Mouse (Mus musculus): ENCODE data around the gene Dpf3. TPM values are rescaled to one million over a fixed set of nuclear protein-coding genes. Genes with fewer than 3 reads are reported as not detected.
A peak's percentile ranks its signal among the peaks of the same experiment; 100 is the strongest.

Gene Dpf3
- polyA plus RNA-seq, 1 experiment from 2014 or later = 23.2 TPM

GRCm38 (mm10) chr12:83211146-83211822, 276.2 kb downstream of the Dpf3 start:
- Histone ChIP-seq H3K36me3 (ENCODE audit: control insufficient read depth, insufficient read depth, low read length) (no peaks in the 10 kb centered on the region), H3K27ac (replicated peaks in 1 of 2; ENCODE audit: control insufficient read depth in 1 of 2, insufficient read depth in 1 of 2, low read depth in 2 of 2, low read length in 2 of 2) (no peak overlapping the region; a peak in 1 of 4 replicates), H3K27me3 (ENCODE audit: control insufficient read depth, insufficient read depth, low read length) (no peaks in the 10 kb centered on the region), H3K9me3 (ENCODE audit: control insufficient read depth, low read length) (no peaks in the 10 kb centered on the region), H3K4me3 (ENCODE audit: control insufficient read depth in 1 of 2, insufficient read depth in 1 of 2, low read depth in 1 of 2, low read length in 2 of 2) (no peak overlapping the region), H3K4me1 (ENCODE audit: control insufficient read depth in 2 of 2, insufficient read depth in 2 of 2, low read length in 2 of 2) (peaks cover 45 to 62% of the 10 kb centered on the region in 2 experiments), H3K4me2 (ENCODE audit: low read length) (no peak overlapping the region), H3K9ac (ENCODE audit: low read length) (no peak overlapping the region)
- no peak for ATAC-seq (ENCODE audit: insufficient number of reproducible peaks, insufficient read depth, low FRiP score, low read depth)
- WGBS = 72% methylated on average over 7 of the region's 7 CpGs

DNA sequence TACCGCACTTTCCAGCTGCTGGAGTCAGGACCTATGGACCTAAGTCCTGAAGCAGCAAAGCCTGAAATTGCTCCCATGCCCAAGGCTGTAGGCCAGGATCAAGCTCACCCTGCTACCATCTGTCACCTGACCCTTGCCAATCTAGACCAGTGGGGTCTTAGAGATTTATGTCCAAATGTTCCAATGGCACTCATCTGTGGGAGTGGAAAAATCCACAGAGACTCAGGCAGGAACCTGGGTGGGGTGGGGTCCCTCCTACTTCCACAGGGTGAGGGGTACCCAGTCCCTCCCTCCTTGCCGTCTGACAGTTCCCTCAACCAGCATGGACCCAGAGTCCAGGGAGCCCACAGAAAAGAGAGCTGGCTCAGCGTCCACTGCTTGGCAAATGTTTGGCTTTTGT, 276.8 kb downstream of the Dpf3 start:
- Histone ChIP-seq H3K9ac (ENCODE audit: low read length) (no peak overlapping the region), H3K4me2 (ENCODE audit: low read length) (no peak overlapping the region), H3K27ac (replicated peaks in 1 of 2; ENCODE audit: control insufficient read depth in 1 of 2, insufficient read depth in 1 of 2, low read depth in 2 of 2, low read length in 2 of 2) (peak overlapping the region; percentile 78 to 81; a peak in 3 of 4 replicates), H3K36me3 (ENCODE audit: control insufficient read depth, insufficient read depth, low read length) (no peaks in the 10 kb centered on the region), H3K4me3 (ENCODE audit: control insufficient read depth in 1 of 2, insufficient read depth in 1 of 2, low read depth in 1 of 2, low read length in 2 of 2) (no peak overlapping the region), H3K27me3 (ENCODE audit: control insufficient read depth, insufficient read depth, low read length) (no peaks in the 10 kb centered on the region), H3K9me3 (ENCODE audit: control insufficient read depth, low read length) (no peaks in the 10 kb centered on the region), H3K4me1 (ENCODE audit: control insufficient read depth in 2 of 2, insufficient read depth in 2 of 2, low read length in 2 of 2) (peaks cover 45 to 62% of the 10 kb centered on the region in 2 experiments)
- WGBS = 85% methylated on average over 3 of the region's 3 CpGs
- ATAC-seq (ENCODE audit: insufficient number of reproducible peaks, insufficient read depth, low FRiP score, low read depth) = no peak

DNA sequence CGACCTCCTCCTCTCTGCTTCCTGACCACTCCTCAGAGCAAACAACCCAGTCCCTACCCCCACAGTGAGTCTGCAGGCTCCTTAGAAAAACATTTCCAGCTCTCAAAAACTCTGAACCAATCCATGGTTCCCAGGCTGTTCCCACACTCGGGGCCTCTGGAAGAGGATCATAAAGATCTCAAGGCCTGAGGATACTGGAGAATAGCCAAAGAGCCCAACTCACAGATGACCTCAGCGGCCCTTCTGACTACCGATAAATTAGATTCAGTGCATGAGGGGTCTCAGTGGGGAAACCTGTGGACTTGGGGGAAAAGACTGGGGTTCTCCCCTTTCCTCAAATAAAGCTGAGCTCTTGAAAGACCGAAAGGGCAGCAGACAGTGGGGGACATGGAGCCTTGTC, 277.2 kb downstream of the Dpf3 start:
- H3K4me1 ChIP-seq (ENCODE audit: control insufficient read depth in 2 of 2, insufficient read depth in 2 of 2, low read length in 2 of 2) = peaks cover 45 to 62% of the 10 kb centered on the region in 2 experiments
- WGBS = 53% methylated on average over 5 of the region's 5 CpGs
- no peak for ATAC-seq (ENCODE audit: insufficient number of reproducible peaks, insufficient read depth, low FRiP score, low read depth)
- H3K27ac ChIP-seq (replicated peaks in 1 of 2; ENCODE audit: control insufficient read depth in 1 of 2, insufficient read depth in 1 of 2, low read depth in 2 of 2, low read length in 2 of 2) = peak overlapping the region; percentile 78 to 81
- no peaks in the 10 kb centered on the region for H3K9me3 ChIP-seq (ENCODE audit: control insufficient read depth, low read length)
- H3K27me3 ChIP-seq (ENCODE audit: control insufficient read depth, insufficient read depth, low read length) = no peaks in the 10 kb centered on the region
- H3K36me3 ChIP-seq (ENCODE audit: control insufficient read depth, insufficient read depth, low read length) = no peaks in the 10 kb centered on the region
- H3K9ac ChIP-seq (ENCODE audit: low read length) = no peak overlapping the region
- H3K4me2 ChIP-seq (ENCODE audit: low read length) = no peak overlapping the region
- H3K4me3 ChIP-seq (ENCODE audit: control insufficient read depth in 1 of 2, insufficient read depth in 1 of 2, low read depth in 1 of 2, low read length in 2 of 2) = no peak overlapping the region

GRCm38 (mm10) chr12:83209461-83209860, 278.1 kb downstream of the Dpf3 start:
- H3K4me2 ChIP-seq (ENCODE audit: low read length) = no peak overlapping the region
- H3K36me3 ChIP-seq (ENCODE audit: control insufficient read depth, insufficient read depth, low read length) = no peaks in the 10 kb centered on the region
- H3K27me3 ChIP-seq (ENCODE audit: control insufficient read depth, insufficient read depth, low read length) = no peaks in the 10 kb centered on the region
- peak; percentile 23; the same call in 1 of the 2 replicates for ATAC-seq (ENCODE audit: insufficient number of reproducible peaks, insufficient read depth, low FRiP score, low read depth)
- 8% methylated on average over 6 of the region's 6 CpGs for WGBS
- H3K4me3 ChIP-seq (ENCODE audit: control insufficient read depth in 1 of 2, insufficient read depth in 1 of 2, low read depth in 1 of 2, low read length in 2 of 2) = no peak overlapping the region
- no peak overlapping the region for H3K9ac ChIP-seq (ENCODE audit: low read length)
- peak overlapping the region; percentile 78 to 81 for H3K27ac ChIP-seq (replicated peaks in 1 of 2; ENCODE audit: control insufficient read depth in 1 of 2, insufficient read depth in 1 of 2, low read depth in 2 of 2, low read length in 2 of 2)
- H3K9me3 ChIP-seq (ENCODE audit: control insufficient read depth, low read length) = no peaks in the 10 kb centered on the region
- H3K4me1 ChIP-seq (ENCODE audit: control insufficient read depth in 2 of 2, insufficient read depth in 2 of 2, low read length in 2 of 2) = peaks cover 47 to 60% of the 10 kb centered on the region in 2 experiments

DNA sequence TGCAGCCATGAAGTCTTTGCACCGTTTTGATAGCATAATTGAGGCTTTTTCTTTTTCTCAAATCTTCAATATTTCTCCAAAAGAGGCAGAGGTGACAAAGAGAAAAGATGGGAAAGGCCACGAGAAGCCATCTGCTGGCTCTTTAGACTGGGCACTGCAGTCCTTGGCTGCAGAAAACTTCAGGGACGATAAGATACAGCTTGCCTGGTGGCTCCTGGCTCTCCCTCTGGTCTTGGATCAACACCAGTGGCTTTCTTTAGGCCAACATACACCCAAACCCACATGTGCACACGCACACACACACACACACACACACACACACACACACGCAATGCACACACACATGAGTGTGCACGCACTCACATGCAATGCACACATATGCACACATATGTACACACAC, 278.7 kb downstream of the Dpf3 start:
- WGBS = 59% methylated on average over 6 of the region's 6 CpGs
- H3K9me3 ChIP-seq (ENCODE audit: control insufficient read depth, low read length) = no peaks in the 10 kb centered on the region
- H3K4me3 ChIP-seq (ENCODE audit: control insufficient read depth in 1 of 2, insufficient read depth in 1 of 2, low read depth in 1 of 2, low read length in 2 of 2) = no peak overlapping the region
- H3K27me3 ChIP-seq (ENCODE audit: control insufficient read depth, insufficient read depth, low read length) = no peaks in the 10 kb centered on the region
- peak overlapping the region; percentile 78 to 81 for H3K27ac ChIP-seq (replicated peaks in 1 of 2; ENCODE audit: control insufficient read depth in 1 of 2, insufficient read depth in 1 of 2, low read depth in 2 of 2, low read length in 2 of 2)
- no peak overlapping the region for H3K4me2 ChIP-seq (ENCODE audit: low read length)
- peaks cover 42 to 58% of the 10 kb centered on the region in 2 experiments for H3K4me1 ChIP-seq (ENCODE audit: control insufficient read depth in 2 of 2, insufficient read depth in 2 of 2, low read length in 2 of 2)
- ATAC-seq (ENCODE audit: insufficient number of reproducible peaks, insufficient read depth, low FRiP score, low read depth) = no peak
- no peaks in the 10 kb centered on the region for H3K36me3 ChIP-seq (ENCODE audit: control insufficient read depth, insufficient read depth, low read length)
- H3K9ac ChIP-seq (ENCODE audit: low read length) = no peak overlapping the region

DNA sequence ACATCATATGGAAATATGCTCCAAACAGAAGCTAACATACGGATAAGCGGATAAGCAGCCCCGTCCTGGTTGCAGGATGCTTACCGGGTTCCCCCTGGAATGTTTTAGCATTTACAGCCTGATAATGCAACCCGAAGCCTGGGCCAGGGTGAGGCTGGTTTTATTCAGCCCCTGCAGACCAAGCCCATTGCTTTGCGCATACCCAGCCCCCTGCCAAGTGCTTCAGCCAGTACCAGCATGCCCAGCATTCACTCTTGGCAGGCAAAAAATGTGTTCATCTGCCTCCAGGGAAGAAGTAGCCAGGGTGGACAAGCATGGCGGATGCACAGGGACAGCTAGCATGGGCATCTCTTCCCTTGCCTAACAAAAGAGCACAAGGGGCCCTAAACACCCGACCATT, 279.5 kb downstream of the Dpf3 start:
- WGBS = 53% methylated on average over 8 of the region's 8 CpGs
- Histone ChIP-seq H3K4me1 (ENCODE audit: control insufficient read depth in 2 of 2, insufficient read depth in 2 of 2, low read length in 2 of 2) (peaks cover 42 to 52% of the 10 kb centered on the region in 2 experiments), H3K9ac (ENCODE audit: low read length) (no peak overlapping the region), H3K4me3 (ENCODE audit: control insufficient read depth in 1 of 2, insufficient read depth in 1 of 2, low read depth in 1 of 2, low read length in 2 of 2) (no peak overlapping the region), H3K4me2 (ENCODE audit: low read length) (no peak overlapping the region), H3K27ac (replicated peaks in 1 of 2; ENCODE audit: control insufficient read depth in 1 of 2, insufficient read depth in 1 of 2, low read depth in 2 of 2, low read length in 2 of 2) (no peak overlapping the region), H3K36me3 (ENCODE audit: control insufficient read depth, insufficient read depth, low read length) (no peaks in the 10 kb centered on the region), H3K9me3 (ENCODE audit: control insufficient read depth, low read length) (no peaks in the 10 kb centered on the region), H3K27me3 (ENCODE audit: control insufficient read depth, insufficient read depth, low read length) (no peaks in the 10 kb centered on the region)
- ATAC-seq (ENCODE audit: insufficient number of reproducible peaks, insufficient read depth, low FRiP score, low read depth) = no peak

- Histone ChIP-seq H3K4me2 (ENCODE audit: low read length) (no peak overlapping the region), H3K27me3 (ENCODE audit: control insufficient read depth, insufficient read depth, low read length) (no peaks in the 10 kb centered on the region), H3K4me1 (ENCODE audit: control insufficient read depth in 2 of 2, insufficient read depth in 2 of 2, low read length in 2 of 2) (peaks cover 42 to 52% of the 10 kb centered on the region in 2 experiments), H3K9ac (ENCODE audit: low read length) (no peak overlapping the region), H3K27ac (replicated peaks in 1 of 2; ENCODE audit: control insufficient read depth in 1 of 2, insufficient read depth in 1 of 2, low read depth in 2 of 2, low read length in 2 of 2) (no peak overlapping the region), H3K9me3 (ENCODE audit: control insufficient read depth, low read length) (no peaks in the 10 kb centered on the region), H3K36me3 (ENCODE audit: control insufficient read depth, insufficient read depth, low read length) (no peaks in the 10 kb centered on the region), H3K4me3 (ENCODE audit: control insufficient read depth in 1 of 2, insufficient read depth in 1 of 2, low read depth in 1 of 2, low read length in 2 of 2) (no peak overlapping the region)
- 67% methylated on average over 5 of the region's 5 CpGs for WGBS
- ATAC-seq (ENCODE audit: insufficient number of reproducible peaks, insufficient read depth, low FRiP score, low read depth) = no peak
Observed at GRCm38 (mm10) chr12:83207481-83207880, 280.0 kb downstream of the Dpf3 start.

DNA sequence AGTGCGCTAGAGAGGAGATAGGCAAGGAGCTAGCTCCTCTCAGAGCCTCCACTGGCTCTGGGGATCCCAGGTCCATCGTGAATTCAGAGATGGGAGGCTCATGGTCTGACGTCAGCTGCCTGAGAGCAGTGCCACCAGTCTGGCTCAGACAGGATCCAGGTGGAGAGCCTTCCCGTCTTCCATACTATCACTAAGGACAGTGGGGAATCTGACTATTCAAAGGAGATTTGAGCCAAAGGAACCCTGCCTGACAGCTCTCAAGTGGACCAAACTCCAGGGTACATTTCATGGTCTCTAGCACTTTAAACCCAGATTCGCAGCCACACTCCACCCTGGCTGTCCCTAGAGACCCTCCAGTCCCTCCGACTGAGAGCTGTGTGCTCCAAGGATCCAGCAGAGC, 280.6 kb downstream of the Dpf3 start:
- ATAC-seq (ENCODE audit: insufficient number of reproducible peaks, insufficient read depth, low FRiP score, low read depth) = no peak

More for the DNA sequence above, 280.6 kb downstream of the Dpf3 start:
- no peak overlapping the region for H3K4me3 ChIP-seq (ENCODE audit: control insufficient read depth in 1 of 2, insufficient read depth in 1 of 2, low read depth in 1 of 2, low read length in 2 of 2)
- no peaks in the 10 kb centered on the region for H3K27me3 ChIP-seq (ENCODE audit: control insufficient read depth, insufficient read depth, low read length)
- no peak overlapping the region for H3K27ac ChIP-seq (replicated peaks in 1 of 2; ENCODE audit: control insufficient read depth in 1 of 2, insufficient read depth in 1 of 2, low read depth in 2 of 2, low read length in 2 of 2)
- 45% methylated on average over 6 of the region's 6 CpGs for WGBS
- no peaks in the 10 kb centered on the region for H3K36me3 ChIP-seq (ENCODE audit: control insufficient read depth, insufficient read depth, low read length)
- no peak overlapping the region for H3K4me2 ChIP-seq (ENCODE audit: low read length)
- H3K4me1 ChIP-seq (ENCODE audit: control insufficient read depth in 2 of 2, insufficient read depth in 2 of 2, low read length in 2 of 2) = peaks cover 42 to 48% of the 10 kb centered on the region in 2 experiments
- H3K9ac ChIP-seq (ENCODE audit: low read length) = no peak overlapping the region
- H3K9me3 ChIP-seq (ENCODE audit: control insufficient read depth, low read length) = no peaks in the 10 kb centered on the region
